Mouse (Mus musculus) limb, embryonic 10.5 days (tissue): ENCODE data around the gene Ppard. TPM values are rescaled to one million over a fixed set of nuclear protein-coding genes. Genes with fewer than 3 reads are reported as not detected.

Experiments used
- DNase-seq: peaks from one replicate; pipeline ENCODE4 v3.0.0-alpha.2; 2017; ENCODE audit warnings: low spot score
- H3K27ac ChIP-seq: fragments of 300-500 bp; sonication (generic); 2 replicates; pipeline ENCODE4 v1.5.1; 2016; ENCODE audit warnings: mild to moderate bottlenecking
- H3K27me3 ChIP-seq: fragments of 300-500 bp; sonication (generic); 2 replicates; pipeline ENCODE4 v1.6.1; 2016; ENCODE audit warnings: low read depth, mild to moderate bottlenecking; ENCODE audit not compliant: poor library complexity, severe bottlenecking
- H3K36me3 ChIP-seq: fragments of 300-500 bp; sonication (generic); 2 replicates; pipeline ENCODE4 v1.6.1; 2016; ENCODE audit warnings: mild to moderate bottlenecking, moderate library complexity
- H3K4me1 ChIP-seq: fragments of 300-500 bp; sonication (generic); 2 replicates; pipeline ENCODE4 v1.6.1; 2016
- H3K4me3 ChIP-seq: fragments of 300-500 bp; sonication (generic); 2 replicates; pipeline ENCODE4 v1.5.1; 2016; ENCODE audit warnings: mild to moderate bottlenecking, moderate library complexity
- H3K9me3 ChIP-seq: fragments of 300-500 bp; sonication (generic); replicated peaks from 2 replicates; pipeline ENCODE4 v1.6.1; 2016; ENCODE audit warnings: mild to moderate bottlenecking
- WGBS: fragments of 180-500 bp; shearing (Covaris S2); methylation state at CpG from one replicate; pipeline ENCODE4 v1.1.7; 2016; 5-methylcytosine and 5-hydroxymethylcytosine counted together
- polyA plus RNA-seq: library from polyadenylated mRNA; unstranded; fragments of >200 nt; fragmentation: Nextera tagmentation; extraction: Ambion mirVana; gene quantifications from 2 replicates; pipeline ENCODE4 v1.2.1, GENCODE M21; 2016

The Ppard gene
- polyA plus RNA-seq, 1 experiment from 2014 or later, result 1.9 TPM

DNA sequence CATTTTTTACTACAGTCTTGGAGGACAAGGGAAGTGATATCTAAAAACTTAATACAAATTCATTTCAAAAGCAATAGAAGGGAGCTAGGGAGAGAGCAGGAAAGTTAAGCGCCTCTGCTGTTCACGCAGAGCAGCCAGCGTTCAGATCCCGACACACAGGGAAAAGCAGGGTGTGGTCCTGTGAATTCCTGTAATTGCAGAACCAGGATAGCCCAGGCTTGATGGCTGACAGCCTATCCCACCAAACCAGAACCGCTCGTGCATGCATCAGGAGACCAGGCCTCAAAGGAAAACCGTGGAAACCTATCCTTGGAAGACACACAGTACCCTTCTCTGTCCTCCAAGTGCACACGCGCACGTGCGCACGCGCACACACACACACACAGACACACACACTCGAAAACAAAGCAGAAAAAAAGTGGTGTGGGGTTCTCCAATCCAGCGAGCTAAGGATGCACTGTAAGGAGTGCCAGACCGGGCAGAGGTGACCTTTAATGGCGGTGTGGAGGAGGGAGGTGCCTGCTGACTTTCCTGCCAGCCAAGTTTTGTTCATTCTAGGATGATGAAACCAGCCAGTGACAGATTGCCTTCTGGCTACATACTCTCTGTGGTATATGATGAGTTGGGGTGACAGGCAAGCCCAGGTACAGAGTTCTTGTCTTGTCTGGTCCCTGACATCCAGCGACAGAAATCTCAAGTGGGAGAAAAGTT is 1.3 kb upstream of the Ppard start:
- no peak for DNase-seq
- Histone ChIP-seq H3K27ac (no peak overlapping the region), H3K36me3 (peaks cover 15% of the 10 kb centered on the region), H3K9me3 (no peaks in the 10 kb centered on the region), H3K4me1 (peaks cover 32% of the 10 kb centered on the region), H3K27me3 (no peaks in the 10 kb centered on the region), H3K4me3 (no peak overlapping the region)
- WGBS, result 85% methylated on average over 18 of the region's 18 CpGs

DNA sequence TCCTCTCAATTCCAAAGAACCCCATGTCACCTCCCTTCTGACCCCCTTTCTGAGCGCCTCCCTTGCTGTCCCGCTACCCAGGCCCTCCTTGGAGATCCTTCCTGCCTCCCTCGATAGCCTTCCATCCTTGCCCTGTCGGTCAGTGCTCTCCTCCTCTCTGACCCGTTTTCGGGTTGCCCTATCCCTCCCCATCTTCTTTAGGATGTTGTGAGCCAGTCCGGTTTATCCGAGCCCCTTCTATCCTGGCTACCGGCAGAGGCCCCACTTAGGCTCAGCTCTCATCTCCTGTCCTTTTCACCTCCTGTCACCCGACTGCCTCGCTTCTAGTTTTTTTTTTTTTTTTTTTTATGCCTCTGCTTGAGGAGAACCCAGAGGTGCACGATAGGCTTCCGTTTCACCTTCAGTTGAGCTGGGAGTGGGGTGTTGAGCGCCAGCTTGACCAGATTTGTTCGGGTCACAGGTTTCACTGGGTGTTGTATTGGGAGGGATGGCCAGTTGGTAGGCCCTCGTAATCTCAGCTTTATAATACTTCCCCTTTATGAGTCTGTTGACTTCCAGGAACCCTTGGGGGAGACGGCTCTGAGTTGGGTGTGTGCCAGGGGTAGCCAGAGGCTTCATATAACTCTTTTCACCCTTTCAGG is 711 bp downstream of the Ppard start:
- peak overlapping the region; percentile 89 for H3K4me3 ChIP-seq
- H3K4me1 ChIP-seq, result peaks cover 33% of the 10 kb centered on the region
- H3K36me3 ChIP-seq, result peaks cover 18% of the 10 kb centered on the region
- no peaks in the 10 kb centered on the region for H3K27me3 ChIP-seq
- 8% methylated on average over 17 of the region's 17 CpGs for WGBS
- H3K9me3 ChIP-seq, result no peaks in the 10 kb centered on the region
- H3K27ac ChIP-seq, result peak overlapping the region; percentile 92
- DNase-seq, result no peak

DNA sequence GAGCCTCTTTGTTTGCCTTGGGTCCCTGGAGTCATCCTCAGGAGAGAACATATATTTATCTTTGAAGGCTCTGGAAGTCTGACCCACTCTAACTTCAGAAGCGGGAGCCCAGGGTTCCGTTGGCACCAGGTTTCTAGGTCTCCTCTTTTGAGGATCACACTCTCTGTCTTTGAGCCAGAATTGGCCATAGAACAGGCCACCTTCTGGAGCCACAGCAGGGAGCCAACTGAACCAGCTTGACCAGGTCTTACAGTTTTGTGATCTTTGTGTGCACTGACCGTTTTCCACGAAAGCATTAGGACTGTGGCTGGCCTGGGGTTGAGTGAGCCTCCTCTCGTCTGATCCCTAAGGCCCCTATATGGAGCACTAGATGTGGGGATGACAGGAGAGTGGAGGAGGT is 2.1 kb downstream of the Ppard start:
- peaks cover 33% of the 10 kb centered on the region for H3K4me1 ChIP-seq
- H3K36me3 ChIP-seq, result peaks cover 25% of the 10 kb centered on the region
- peak overlapping the region; percentile 22; the same call in 1 of the 2 replicates for H3K27ac ChIP-seq
- no peak overlapping the region for H3K4me3 ChIP-seq
- H3K27me3 ChIP-seq, result no peaks in the 10 kb centered on the region
- no peak for DNase-seq
- H3K9me3 ChIP-seq, result no peaks in the 10 kb centered on the region
- 91% methylated on average over 5 of the region's 5 CpGs for WGBS

DNA sequence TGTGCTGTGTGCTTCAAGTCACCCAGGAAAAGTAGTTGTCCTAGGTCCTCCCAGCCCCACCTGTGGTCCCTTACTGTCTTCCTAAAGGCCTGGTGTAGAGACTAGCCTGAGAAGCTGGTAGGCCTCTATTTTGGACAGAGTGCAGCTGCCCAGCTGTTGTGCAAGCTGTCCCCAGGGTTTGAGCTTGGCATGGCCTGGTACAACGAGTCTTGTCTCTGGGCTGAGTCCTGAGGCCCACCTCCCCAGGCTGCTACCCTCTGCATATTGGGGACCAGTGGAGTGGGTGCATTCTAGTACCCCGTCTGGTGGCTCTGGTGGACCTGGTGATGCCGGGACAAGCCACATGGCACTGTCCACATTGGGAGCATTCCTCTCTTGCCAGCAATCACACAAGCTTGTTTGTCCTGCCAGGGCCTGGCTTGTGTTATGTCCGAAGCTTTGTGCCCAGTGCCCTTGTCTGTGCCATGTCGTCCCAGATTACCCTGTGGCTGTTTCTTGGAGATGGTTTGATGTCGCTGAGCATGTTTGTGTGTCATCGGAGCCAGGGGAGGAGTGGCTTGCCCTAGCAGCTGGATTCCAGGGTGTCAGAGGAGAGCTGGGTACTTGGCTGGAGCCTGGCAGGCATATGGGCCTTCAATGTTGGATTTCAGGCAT is 3.6 kb downstream of the Ppard start:
- peaks cover 33% of the 10 kb centered on the region for H3K4me1 ChIP-seq
- H3K4me3 ChIP-seq, result no peak overlapping the region
- H3K27ac ChIP-seq, result 0 out of 2 replicates have a peak overlapping the region, but pooled peaks have one; percentile 27
- WGBS, result 84% methylated on average over 7 of the region's 7 CpGs
- H3K36me3 ChIP-seq, result peaks cover 39% of the 10 kb centered on the region
- DNase-seq, result no peak
- no peaks in the 10 kb centered on the region for H3K27me3 ChIP-seq
- H3K9me3 ChIP-seq, result no peaks in the 10 kb centered on the region

DNA sequence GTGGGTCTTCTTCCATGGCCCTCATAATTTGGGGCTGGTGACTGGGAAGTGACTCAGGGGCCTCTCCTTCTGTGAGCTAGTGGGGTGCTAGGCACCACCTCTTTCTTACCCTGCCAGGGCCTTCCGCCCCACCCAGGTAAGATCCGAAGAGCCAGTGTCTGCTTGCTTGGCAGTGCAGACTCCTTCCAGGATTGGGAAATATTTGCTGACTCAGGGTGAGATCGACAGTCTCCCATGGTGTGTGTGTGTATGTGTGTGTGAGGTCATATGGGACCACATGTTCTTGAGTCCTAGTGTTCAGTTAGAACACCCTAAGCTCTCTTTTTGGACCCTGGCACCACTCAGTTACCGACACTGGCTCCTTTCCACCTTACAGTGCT is 4.1 kb downstream of the Ppard start:
- 0 out of 2 replicates have a peak overlapping the region, but pooled peaks have one; percentile 21 for H3K27ac ChIP-seq
- 93% methylated on average over 4 of the region's 4 CpGs for WGBS
- no peaks in the 10 kb centered on the region for H3K27me3 ChIP-seq

DNA sequence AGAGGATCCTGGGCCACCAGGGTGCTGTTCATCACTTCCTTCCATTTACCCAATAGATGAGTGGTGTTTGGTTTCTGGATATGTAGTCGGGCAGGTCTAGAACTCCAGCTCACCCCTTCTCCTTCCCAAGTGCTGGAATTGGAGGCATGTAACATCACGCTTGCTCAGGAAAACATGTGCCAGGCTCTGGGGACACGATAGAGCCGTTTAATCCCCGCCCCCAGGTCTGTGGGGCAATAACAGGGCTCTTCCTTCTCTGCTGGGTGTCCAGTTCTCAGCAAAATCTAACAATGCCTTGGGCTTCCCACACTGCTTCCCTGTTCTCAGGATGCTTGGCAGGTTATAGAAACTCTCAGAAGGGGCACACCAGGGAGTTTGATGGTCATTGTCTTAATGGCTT is 4.9 kb downstream of the Ppard start:
- H3K36me3 ChIP-seq, result peaks cover 52% of the 10 kb centered on the region
- H3K27ac ChIP-seq, result no peak overlapping the region
- H3K27me3 ChIP-seq, result no peaks in the 10 kb centered on the region
- no peak for DNase-seq
- no peaks in the 10 kb centered on the region for H3K9me3 ChIP-seq
- WGBS, result 80% methylated on average over 5 of the region's 5 CpGs
- no peak overlapping the region for H3K4me3 ChIP-seq
- peaks cover 33% of the 10 kb centered on the region for H3K4me1 ChIP-seq

More for the DNA sequence above, 4.1 kb downstream of the Ppard start:
- Histone ChIP-seq H3K4me1 (peaks cover 33% of the 10 kb centered on the region), H3K4me3 (no peak overlapping the region), H3K9me3 (no peaks in the 10 kb centered on the region), H3K36me3 (peaks cover 45% of the 10 kb centered on the region)
- DNase-seq, result no peak

DNA sequence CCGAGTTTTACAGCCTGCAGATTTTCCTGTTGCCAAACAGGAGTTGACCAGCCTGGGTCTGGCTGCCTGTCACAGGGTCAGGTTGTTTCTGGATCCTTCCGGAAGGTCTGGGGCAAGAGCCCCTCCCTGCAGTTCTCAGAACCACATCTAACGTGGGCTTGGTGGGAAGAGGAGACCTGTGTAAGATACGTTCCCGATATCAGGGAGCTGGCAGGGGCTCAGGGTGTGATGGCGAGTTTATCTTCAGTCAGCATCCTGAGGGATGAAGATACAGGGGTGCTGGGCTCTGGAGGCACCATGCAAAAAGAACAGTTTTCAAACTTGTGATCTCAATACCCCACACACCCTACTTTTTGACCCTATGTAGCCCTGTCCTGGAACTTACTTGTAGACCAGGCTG is 5.4 kb downstream of the Ppard start:
- Histone ChIP-seq H3K9me3 (no peaks in the 10 kb centered on the region), H3K27me3 (no peaks in the 10 kb centered on the region), H3K36me3 (peaks cover 57% of the 10 kb centered on the region), H3K27ac (no peak overlapping the region), H3K4me3 (no peak overlapping the region), H3K4me1 (peaks cover 29% of the 10 kb centered on the region)
- no peak for DNase-seq
- WGBS, result 77% methylated on average over 6 of the region's 6 CpGs

DNA sequence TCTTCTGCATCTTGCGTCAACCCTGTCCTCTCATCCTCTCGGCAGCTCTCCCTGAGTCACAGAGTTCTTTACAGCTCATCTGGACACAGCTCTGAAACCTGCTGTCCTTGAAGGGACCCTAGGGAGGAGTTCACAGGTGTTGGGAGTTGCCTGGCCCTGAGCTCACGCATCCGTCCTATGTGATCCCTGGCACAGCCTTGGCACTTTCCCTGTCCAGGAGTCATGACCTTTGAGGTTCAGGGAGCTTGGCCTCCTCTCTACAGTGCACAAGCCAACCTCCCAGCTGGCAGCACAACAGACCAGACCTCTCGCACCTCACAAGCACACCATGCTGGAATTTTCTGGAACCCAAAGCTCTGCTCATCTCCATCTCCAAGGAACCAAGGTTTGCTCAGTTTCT is 8.3 kb downstream of the Ppard start:
- H3K9me3 ChIP-seq, result no peaks in the 10 kb centered on the region
- no peak overlapping the region for H3K4me3 ChIP-seq
- no peaks in the 10 kb centered on the region for H3K27me3 ChIP-seq
- DNase-seq, result no peak
- no peak overlapping the region for H3K27ac ChIP-seq
- WGBS, result 95% methylated on average over 5 of the region's 5 CpGs
- H3K4me1 ChIP-seq, result peaks cover 24% of the 10 kb centered on the region
- peaks cover 68% of the 10 kb centered on the region for H3K36me3 ChIP-seq

DNA sequence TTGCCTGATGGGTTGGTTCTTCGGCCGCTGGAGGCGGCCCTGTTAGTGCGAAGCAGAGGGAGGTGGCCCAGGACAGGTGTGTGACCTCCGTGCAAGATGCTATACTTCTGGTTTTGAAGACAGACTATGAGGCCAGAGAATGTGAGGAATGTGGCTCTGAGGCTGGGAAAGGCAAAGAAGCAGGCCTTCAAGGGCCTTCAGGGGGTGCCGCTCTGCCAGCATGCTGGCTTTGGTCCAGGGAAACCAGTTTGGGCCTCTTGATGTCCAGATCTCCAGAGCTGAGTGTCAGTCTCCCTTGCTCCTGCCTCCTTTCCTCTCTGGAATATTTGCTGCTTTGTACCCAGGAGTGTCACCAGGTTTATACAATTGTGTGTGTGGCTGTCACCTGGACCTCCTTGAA is 9.8 kb downstream of the Ppard start:
- Histone ChIP-seq H3K27ac (no peak overlapping the region), H3K4me3 (no peak overlapping the region), H3K4me1 (peaks cover 31% of the 10 kb centered on the region), H3K9me3 (no peaks in the 10 kb centered on the region), H3K27me3 (no peaks in the 10 kb centered on the region), H3K36me3 (peaks cover 65% of the 10 kb centered on the region)
- WGBS, result 77% methylated on average over 6 of the region's 6 CpGs
- DNase-seq, result no peak

DNA sequence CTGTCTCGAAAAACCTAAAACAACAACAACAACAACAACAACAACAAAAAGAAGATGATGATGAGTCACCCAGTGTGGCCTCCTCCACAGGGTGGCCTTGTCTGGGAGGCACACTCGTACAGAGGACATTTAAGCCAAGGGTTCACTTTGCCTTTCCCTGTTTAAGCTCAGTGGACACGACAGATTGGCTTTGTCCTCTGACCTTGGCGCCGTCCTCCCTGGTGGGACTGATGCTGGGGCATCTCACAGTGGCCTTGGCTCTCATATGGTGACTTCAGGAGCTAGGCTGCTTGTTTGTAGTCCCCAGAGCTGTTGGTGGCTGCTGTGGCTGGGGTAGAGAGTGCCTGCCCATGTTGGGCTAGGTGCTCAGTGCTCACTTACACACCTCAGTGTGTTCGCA is 11.7 kb downstream of the Ppard start:
- H3K27me3 ChIP-seq, result no peaks in the 10 kb centered on the region
- peaks cover 50% of the 10 kb centered on the region for H3K36me3 ChIP-seq
- WGBS, result 84% methylated on average over 6 of the region's 6 CpGs
- no peak for DNase-seq
- H3K4me1 ChIP-seq, result peaks cover 44% of the 10 kb centered on the region
- no peak overlapping the region for H3K4me3 ChIP-seq
- no peaks in the 10 kb centered on the region for H3K9me3 ChIP-seq
- peak overlapping the region; percentile 79; the same call in 1 of the 2 replicates for H3K27ac ChIP-seq

DNA sequence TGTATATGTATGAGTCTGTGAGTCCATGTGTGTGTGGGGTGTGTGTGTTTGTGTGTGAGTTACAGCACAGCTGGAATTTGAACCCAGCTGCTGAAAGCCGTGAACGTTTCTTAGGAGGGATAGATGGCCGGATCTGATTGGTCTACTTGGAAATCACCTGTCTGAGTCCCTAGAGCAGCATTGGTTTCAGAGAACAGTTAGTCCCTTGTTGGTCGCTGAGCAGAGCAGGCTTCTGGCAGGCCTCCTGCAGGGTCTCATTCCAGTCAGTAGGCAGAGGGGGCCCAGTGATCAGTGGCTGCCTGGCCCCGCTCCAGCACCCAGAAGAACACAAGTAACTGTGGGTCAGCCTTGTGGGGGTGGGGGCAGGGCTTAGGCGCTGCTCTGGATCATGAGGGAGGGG is 12.2 kb downstream of the Ppard start:
- Histone ChIP-seq H3K36me3 (peaks cover 46% of the 10 kb centered on the region), H3K9me3 (no peaks in the 10 kb centered on the region), H3K4me3 (no peak overlapping the region), H3K4me1 (peaks cover 44% of the 10 kb centered on the region), H3K27me3 (no peaks in the 10 kb centered on the region), H3K27ac (peak overlapping the region; percentile 79)
- DNase-seq, result no peak
- 53% methylated on average over 6 of the region's 6 CpGs for WGBS

DNA sequence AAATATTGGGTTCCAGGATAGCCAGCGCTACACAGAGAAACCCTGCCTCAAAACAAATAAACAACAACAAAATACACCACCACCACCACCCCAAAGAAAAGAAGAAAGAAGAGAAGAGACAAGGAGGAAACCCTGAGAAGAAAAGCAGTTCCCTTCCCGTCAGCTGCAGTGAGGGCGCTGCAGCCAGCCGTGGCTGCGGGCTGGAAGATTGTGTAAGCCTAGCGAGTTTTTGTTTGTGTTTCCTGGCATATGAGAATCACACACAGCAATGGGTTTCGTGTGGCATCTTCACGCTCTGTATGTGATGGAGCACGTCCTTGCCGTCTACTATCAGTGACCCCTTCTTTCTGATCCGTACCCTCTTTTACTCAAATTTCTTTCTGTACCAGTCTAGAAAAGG is 14.1 kb downstream of the Ppard start:
- WGBS, result 86% methylated on average over 11 of the region's 11 CpGs

DNA sequence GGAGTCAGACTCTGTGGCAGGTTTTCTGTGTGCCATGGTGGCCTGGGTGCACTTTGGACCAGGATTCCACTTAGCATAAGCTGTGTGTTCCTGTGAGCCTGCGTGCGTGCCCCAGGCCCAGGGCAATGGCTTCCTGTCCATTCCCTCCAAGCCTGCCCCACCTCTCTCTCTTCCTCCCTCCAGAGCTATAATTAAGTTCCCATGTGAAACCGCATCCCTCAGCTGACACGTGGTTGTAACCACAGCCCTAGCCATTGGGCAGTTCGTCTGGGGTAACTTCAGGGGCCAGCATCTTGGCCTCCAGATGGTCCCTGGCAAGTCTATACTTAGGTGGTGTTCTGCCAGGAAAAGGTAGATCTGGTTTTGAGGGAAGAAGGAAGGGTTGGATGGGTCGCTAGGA is 15.1 kb downstream of the Ppard start:
- peak; percentile 64 for DNase-seq
- 29% methylated on average over 6 of the region's 6 CpGs for WGBS
- Histone ChIP-seq H3K9me3 (no peaks in the 10 kb centered on the region), H3K27me3 (no peaks in the 10 kb centered on the region), H3K4me1 (peaks cover 58% of the 10 kb centered on the region), H3K36me3 (peaks cover 30% of the 10 kb centered on the region), H3K27ac (peak overlapping the region; percentile 85), H3K4me3 (no peak overlapping the region)

More for the DNA sequence above, 14.1 kb downstream of the Ppard start:
- H3K27me3 ChIP-seq, result no peaks in the 10 kb centered on the region
- peaks cover 30% of the 10 kb centered on the region for H3K36me3 ChIP-seq
- H3K9me3 ChIP-seq, result no peaks in the 10 kb centered on the region
- H3K4me3 ChIP-seq, result no peak overlapping the region
- H3K27ac ChIP-seq, result peak overlapping the region; percentile 85
- DNase-seq, result no peak
- H3K4me1 ChIP-seq, result peaks cover 48% of the 10 kb centered on the region
